Mouse (Mus musculus): ENCODE measurements around the gene Vsig8. TPM values are rescaled to one million over a fixed set of nuclear protein-coding genes. Genes with fewer than 3 reads are reported as not detected.

Gene Vsig8
- not detected in 2 replicates for total RNA-seq (2017)

DNA sequence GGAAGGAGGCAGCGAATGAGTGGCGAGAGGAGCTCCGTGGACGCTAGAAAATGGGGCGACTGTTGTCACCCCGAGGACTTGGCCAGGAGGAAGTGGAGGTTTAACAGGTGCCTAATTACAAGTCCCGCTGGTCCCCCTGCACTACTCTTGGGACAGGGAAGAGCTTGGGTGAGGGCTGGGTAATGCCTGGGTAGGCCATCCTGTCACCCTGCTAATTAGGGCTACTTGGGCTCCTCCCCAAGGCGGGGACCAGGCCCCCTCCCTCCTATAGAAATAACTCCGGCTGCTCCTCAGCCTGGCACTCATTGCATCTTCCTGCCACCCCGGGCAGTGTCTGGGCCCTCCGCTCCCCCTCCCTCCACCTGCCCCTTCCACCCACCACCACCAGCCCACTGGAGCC lies at the start of gene Vsig8:
Gene Vsig8 (plus strand): TSS at position 301 of the 400 bp plus-strand sequence.
- ATAC-seq (replicated peaks in 1 of 2; ENCODE audit: insufficient read depth in 1 of 2, low FRiP score in 2 of 2, low TSS enrichment in 1 of 2, low read depth in 1 of 2, poor library complexity in 2 of 2, severe bottlenecking in 2 of 2) = no peak

DNA sequence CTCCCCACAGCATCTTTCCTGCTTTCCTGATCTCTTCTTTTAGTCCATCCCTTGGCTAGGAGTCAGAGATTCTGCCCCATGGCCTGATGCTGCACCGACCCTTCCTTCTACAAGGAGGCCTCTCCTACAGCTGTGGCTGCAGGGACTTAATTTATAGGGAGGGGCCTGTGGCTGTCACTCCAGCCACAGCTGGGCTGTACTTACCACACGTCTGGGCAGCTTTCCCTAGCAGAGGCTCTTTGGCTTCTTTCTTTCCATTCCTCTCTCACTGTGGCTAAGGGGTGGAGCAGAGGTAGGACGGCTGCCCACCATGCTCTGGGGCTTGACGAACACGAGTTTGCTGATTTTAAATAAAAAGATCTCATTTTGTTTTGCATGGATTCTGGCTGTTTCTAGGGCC lies 48.7 kb upstream of the Vsig8 start:
- peak; percentile 26 to 57 for ATAC-seq (replicated peaks in 1 of 2; ENCODE audit: insufficient read depth in 1 of 2, low FRiP score in 2 of 2, low TSS enrichment in 1 of 2, low read depth in 1 of 2, poor library complexity in 2 of 2, severe bottlenecking in 2 of 2)

DNA sequence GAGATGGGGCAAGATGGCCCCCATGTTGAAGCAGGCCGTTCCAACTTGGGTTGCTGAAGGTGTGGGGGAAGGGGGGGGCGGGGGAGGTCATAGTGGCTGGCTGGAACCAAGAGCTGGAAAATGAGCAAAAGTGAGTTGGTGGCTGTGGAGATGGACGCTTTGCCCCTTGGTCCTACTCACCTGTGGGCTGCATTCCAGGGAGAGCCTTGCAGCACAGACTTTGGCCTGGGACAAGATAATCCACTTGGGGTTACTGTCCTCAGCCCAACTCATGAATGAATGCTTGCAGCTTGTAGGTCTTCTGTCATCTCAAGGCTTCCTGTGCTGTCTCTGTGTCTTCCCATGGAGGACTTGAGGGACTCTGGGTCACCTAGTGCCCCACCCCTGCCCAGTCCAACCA lies 48.0 kb upstream of the Vsig8 start:
- ATAC-seq (replicated peaks in 1 of 2; ENCODE audit: insufficient read depth in 1 of 2, low FRiP score in 2 of 2, low TSS enrichment in 1 of 2, low read depth in 1 of 2, poor library complexity in 2 of 2, severe bottlenecking in 2 of 2) = no peak

DNA sequence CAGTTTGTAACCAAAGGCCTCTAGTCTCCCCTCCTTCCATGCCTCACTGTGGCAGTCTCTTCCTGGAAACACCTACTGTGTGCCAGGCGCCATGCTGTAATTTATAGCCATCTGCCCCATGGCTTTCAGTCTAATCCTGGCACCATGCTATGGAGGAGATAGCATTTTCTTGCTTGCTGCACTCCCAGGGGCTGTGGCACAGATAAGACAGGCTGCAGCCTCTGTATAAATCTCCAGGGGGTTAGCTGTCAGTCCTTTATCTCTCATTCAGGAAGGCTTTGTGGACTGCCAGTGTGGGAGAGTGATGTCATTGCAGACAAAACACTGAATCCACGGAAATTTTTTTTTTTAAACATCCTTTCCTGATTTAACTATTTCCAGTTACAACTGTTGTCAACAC lies 47.6 kb upstream of the Vsig8 start:
- no peak for ATAC-seq (replicated peaks in 1 of 2; ENCODE audit: insufficient read depth in 1 of 2, low FRiP score in 2 of 2, low TSS enrichment in 1 of 2, low read depth in 1 of 2, poor library complexity in 2 of 2, severe bottlenecking in 2 of 2)

DNA sequence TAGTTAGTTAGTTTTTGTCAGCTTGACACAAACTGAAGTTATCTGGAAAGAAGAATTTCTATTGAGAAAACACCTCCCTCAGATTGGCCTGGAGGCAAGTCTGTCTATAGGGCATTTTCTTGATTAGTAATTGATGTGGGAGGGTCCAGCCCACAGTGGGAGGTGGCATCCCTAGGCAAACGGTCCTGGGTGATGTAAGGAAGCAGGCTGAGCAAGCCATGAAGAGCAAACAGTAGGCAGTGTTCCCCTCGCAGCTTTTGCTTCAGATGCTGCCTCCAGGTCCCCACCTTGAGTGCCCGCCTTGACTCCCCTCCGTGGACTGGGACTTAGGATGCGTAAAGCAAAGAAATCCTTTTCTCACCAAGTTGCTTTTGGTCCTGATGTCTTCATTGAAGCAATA lies 46.5 kb upstream of the Vsig8 start:
- no peak for ATAC-seq (replicated peaks in 1 of 2; ENCODE audit: insufficient read depth in 1 of 2, low FRiP score in 2 of 2, low TSS enrichment in 1 of 2, low read depth in 1 of 2, poor library complexity in 2 of 2, severe bottlenecking in 2 of 2)

DNA sequence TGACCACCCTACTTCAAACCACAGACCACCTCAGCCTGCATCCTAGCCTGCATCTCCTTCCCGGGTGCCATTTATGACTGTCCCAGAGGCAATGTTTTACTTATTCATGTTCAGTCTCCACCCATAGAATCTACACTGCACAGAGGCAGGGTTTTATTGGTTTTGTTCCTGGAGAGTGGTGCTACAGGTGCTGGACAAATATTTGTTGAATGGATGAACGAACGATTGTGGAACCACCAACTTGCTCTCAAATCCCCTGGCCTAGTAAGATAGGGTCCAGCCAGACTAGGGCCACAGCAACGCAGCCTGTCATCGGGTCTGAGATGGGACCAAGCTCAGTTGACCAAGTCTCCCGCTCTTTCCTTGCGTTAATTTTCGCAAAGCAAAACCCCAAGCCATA lies 45.8 kb upstream of the Vsig8 start:
- ATAC-seq (replicated peaks in 1 of 2; ENCODE audit: insufficient read depth in 1 of 2, low FRiP score in 2 of 2, low TSS enrichment in 1 of 2, low read depth in 1 of 2, poor library complexity in 2 of 2, severe bottlenecking in 2 of 2) = no peak

DNA sequence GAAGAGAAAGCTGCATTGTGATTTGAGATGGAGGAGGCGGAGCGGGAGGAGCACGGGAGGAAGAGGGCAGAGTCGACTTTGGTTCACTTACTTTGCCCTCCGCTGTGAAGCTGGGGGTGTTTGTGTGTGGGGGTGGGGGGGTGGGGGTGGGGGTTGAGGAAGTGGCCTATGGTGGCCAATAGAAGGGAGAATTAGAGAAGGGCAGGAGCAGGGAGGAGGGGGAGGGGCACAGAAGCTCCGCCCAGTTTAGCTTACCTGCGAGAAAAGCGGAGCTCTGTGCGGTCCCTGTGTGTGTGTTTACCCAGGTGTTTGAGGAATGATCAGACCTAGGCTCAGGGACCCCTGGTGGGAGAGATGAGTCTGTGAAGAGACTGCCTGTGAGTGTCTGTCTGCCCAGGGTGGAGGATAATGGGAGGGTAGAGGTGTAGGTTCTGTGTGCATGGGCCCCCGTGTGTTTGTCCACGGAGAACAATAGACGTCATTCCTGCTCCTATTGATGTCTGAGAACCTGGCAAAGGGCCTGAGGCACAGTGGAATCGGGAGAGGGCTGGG lies 45.2 kb upstream of the Vsig8 start:
- no peak for ATAC-seq (replicated peaks in 1 of 2; ENCODE audit: insufficient read depth in 1 of 2, low FRiP score in 2 of 2, low TSS enrichment in 1 of 2, low read depth in 1 of 2, poor library complexity in 2 of 2, severe bottlenecking in 2 of 2)

DNA sequence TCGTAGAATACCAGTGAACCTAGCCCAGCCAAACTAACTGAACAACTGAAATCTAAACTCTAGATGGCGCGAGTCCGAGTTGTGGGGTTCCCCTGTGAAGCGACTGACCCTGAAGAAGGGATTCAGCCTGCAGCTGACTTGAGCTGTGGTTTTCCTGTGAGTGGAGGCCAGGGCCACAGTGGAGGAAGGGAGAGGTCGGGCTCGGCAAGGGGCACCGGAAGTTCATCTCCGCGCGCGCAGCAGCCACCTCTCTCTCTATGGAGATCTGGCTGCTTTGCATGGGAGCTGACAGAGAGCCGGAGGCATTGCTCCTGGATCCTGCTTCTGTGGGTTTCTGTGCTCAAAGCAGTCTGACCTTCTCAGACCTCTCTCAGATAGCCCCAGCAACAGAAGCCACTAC lies 42.8 kb upstream of the Vsig8 start:
- ATAC-seq (replicated peaks in 1 of 2; ENCODE audit: insufficient read depth in 1 of 2, low FRiP score in 2 of 2, low TSS enrichment in 1 of 2, low read depth in 1 of 2, poor library complexity in 2 of 2, severe bottlenecking in 2 of 2) = peak; percentile 70 to 77

DNA sequence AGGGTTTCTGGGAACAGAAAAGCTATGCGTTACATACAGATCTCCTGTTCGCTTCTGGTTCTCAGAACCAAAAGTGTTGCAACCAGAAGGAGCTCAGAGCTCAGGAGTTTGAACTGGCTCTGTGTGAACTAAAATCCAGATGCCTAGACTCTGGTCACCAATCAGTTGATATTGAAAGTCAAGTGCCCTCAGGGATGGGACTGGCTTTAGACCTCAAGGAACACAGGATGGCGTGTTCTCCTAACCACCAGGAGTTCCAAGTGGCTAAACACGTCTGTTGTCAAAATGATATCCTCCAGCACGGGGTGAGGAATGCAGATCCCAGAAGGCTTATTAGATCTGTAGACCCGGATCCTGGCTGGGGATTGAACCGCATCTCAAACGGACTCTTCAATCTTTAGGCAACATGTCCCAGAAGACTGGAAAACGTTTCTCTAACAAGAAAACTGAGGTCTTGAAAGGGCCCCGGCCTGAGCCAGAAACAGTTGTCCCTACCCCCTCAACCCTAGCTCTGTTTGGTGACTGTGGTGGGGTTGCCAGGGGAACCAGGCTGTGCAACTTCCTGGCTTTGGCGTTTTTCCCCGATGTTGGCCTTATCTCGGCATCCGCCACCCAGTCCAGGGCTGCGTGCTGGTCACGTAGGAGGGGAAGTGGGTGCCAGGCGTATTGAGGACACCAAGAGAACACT lies 42.1 kb upstream of the Vsig8 start:
- peak; percentile 86 to 89 for ATAC-seq (replicated peaks in 1 of 2; ENCODE audit: insufficient read depth in 1 of 2, low FRiP score in 2 of 2, low TSS enrichment in 1 of 2, low read depth in 1 of 2, poor library complexity in 2 of 2, severe bottlenecking in 2 of 2)

DNA sequence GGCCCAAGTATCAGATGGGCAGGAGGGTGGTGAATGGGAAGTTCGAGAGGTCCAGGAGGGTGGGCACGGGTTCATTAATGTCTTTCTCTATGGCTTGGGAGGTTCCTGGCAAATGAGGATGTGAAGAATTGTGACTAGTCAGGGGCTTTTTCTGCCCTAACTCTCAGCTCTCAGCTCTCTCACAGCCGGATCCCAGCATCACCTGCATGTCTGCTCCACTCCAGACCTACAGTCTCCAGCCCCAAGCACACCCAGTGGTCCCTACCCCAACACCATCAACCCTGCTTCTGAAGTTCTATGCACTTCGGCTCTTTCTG lies 41.6 kb upstream of the Vsig8 start:
- ATAC-seq (replicated peaks in 1 of 2; ENCODE audit: insufficient read depth in 1 of 2, low FRiP score in 2 of 2, low TSS enrichment in 1 of 2, low read depth in 1 of 2, poor library complexity in 2 of 2, severe bottlenecking in 2 of 2) = no peak; a peak in 1 of 4 replicates

DNA sequence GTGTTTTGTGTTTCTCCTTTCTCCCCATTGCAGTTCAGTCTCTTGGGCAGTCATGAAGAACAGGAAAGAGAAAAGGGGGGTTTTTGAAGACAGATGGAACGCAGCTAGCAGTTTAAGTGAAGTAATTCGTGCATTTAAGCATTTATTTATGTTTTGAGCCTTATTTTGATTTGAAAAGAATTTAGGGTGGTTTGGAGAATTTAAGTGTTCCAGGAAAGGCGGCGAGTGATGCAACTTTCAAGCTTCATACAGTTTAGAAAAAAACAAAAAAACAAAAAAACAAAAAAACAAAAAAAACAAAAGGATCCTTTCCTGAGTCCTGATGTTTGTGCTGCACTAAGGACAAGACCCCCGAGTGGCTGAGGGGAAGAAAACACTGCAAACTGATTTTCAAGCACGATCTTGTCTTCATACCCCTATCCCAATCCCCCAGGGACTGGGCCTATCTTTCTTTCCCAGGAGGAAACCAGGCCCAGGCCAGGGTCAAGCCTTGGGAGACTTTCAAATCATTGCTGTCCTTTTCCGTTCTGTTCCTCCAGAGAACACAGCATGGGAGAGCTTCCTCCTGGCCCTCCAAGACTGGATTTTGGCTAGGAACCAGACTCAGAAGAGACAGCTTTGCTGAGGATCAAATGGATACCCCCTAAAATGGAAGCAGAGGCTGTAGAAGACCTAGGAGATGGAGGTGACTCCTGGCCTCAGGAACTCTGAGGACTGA lies 41.0 kb upstream of the Vsig8 start:
- ATAC-seq (replicated peaks in 1 of 2; ENCODE audit: insufficient read depth in 1 of 2, low FRiP score in 2 of 2, low TSS enrichment in 1 of 2, low read depth in 1 of 2, poor library complexity in 2 of 2, severe bottlenecking in 2 of 2) = no peak

DNA sequence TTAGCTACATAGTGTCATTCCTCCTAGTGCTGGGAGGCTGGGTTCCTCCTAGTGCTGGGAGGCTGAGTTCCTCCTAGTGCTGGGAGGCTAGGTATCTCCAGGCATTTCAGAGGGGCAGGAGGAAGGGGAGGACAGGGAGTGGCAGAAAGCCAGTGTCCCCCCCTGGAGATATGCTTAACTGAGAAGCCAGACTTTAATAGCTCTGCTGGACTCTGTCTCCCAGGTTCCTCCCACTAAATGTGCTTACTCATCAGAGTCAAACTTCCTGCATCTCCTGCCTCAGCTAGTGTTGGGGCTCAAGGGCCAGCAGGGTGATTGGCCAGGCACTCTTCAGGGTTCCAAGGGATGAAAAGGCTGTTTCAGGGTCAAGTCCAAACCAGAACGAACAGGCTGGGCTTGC lies 40.3 kb upstream of the Vsig8 start:
- no peak for ATAC-seq (replicated peaks in 1 of 2; ENCODE audit: insufficient read depth in 1 of 2, low FRiP score in 2 of 2, low TSS enrichment in 1 of 2, low read depth in 1 of 2, poor library complexity in 2 of 2, severe bottlenecking in 2 of 2)

DNA sequence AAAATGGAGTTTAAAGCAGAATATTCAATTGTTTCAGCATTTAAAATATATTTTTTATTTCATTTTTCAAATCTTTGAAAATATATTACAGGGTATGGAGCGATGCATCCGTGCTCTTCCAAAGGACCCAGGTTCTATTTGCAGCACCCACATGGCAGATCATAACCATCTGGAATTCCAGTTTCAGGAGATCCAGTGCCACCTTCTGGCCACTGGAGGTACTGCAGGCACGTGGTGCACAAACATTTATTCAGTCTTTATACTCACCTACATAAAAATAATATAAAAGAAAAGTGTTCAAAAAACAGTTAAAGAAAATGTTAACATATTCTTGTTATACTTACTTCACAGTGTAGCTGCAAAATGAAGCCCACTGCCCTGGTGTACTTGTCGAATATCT lies 37.7 kb upstream of the Vsig8 start:
- ATAC-seq (replicated peaks in 1 of 2; ENCODE audit: insufficient read depth in 1 of 2, low FRiP score in 2 of 2, low TSS enrichment in 1 of 2, low read depth in 1 of 2, poor library complexity in 2 of 2, severe bottlenecking in 2 of 2) = no peak

DNA sequence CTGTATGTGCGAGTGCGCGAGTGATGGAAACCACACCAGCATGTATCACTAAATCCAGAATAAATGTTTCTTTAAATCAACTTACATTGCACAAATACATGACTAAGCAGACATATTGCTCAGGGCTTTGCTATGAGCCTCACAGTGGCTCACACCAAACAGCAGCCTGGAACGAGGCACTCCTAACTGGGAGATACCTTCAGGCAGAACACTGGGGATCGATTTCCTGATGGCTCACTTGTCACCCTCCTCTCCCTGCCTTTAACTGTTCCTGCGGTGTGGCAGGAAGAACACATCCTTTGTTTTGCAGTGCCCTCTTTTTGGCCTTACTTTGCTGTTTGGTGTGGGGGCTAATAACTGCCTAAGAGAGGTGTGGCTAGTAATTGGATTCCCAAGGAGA lies 36.1 kb upstream of the Vsig8 start:
- ATAC-seq (replicated peaks in 1 of 2; ENCODE audit: insufficient read depth in 1 of 2, low FRiP score in 2 of 2, low TSS enrichment in 1 of 2, low read depth in 1 of 2, poor library complexity in 2 of 2, severe bottlenecking in 2 of 2) = no peak

DNA sequence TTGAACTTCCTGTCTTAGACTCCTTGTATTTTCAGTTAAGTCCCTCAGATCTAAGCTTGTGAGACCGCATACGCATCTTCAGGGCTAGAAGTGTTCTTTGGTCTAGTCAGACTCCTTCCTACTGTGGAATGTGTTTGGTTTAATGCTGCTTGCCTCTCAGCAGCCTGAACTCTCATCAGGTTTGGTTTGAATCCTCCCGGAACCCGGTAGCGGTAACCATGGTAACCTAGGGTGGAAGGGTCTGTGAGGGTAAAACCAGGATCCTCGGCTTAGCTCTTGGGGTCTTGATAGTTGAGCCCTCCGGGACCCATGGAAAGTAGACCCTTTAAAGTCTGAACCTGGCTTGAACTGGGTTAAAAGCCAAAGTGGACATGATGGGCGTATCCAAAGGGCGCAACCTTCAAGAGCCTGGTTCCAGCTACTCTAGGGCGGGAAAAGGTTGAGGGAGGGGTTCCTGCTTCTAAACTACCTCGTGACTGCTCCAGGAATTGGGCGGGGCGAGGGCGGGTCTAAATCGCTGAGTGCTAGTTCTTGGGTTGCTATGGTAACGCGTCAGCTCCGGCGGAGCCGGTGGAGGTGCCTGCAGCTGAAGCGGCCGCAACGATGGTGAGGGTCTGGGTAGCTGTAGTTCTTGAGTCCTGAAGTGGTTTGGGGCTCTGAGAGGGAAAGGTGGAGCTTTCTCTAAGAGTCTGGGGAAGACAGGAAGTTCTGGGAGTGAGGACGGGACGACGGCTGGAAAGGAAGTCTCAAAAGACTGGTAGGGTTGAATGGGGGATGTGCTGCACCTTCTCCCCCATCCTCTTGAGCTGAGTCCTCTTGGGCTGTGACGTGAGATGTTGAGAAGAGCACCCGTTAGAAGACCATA lies 34.9 kb upstream of the Vsig8 start, which contains the start of gene Cfap45:
Gene Cfap45 (plus strand): TSS at position 226 of the 865 bp plus-strand sequence.
- peak; percentile 51 to 59 for ATAC-seq (replicated peaks in 1 of 2; ENCODE audit: insufficient read depth in 1 of 2, low FRiP score in 2 of 2, low TSS enrichment in 1 of 2, low read depth in 1 of 2, poor library complexity in 2 of 2, severe bottlenecking in 2 of 2)

DNA sequence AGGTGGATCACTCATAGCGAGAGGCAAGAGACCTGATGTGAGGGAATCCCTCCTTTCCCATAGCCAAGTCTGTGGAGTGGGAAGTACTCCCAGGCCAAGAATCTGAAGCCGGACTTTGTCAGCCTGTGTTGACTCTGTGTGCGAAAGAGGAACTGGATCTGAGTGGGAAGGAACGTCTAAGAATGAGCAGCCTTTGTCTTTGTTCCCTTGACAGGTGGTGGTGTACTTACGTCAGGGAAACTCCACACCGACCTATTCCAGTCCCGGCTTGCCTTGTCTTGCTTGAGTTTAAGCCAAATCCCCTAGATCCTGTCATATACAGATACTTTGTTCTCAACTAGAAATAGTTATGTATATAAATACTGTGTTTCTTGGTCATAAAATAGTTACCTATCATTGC lies 33.2 kb upstream of the Vsig8 start:
- ATAC-seq (replicated peaks in 1 of 2; ENCODE audit: insufficient read depth in 1 of 2, low FRiP score in 2 of 2, low TSS enrichment in 1 of 2, low read depth in 1 of 2, poor library complexity in 2 of 2, severe bottlenecking in 2 of 2) = peak; percentile 8 to 18; a peak in 3 of 4 replicates

DNA sequence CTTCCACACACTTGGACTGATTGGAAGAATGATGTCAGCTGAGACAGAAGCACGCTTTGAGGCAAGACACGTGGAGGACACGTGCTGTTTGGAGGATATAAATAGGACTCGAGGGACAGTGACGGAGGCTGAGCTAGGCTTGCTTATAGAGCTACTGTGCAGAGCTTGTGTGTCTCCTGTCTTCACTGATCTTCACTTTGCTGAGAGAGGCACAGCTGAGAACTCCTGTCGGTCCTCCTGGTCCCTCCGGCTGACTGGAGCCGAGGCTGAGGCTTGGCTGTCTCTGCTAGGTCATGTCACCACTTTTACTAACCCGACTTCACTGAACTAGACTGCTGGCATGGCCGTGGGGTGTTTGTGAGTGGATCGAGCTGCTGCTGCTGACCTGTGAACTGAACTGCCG lies 32.0 kb upstream of the Vsig8 start:
- ATAC-seq (replicated peaks in 1 of 2; ENCODE audit: insufficient read depth in 1 of 2, low FRiP score in 2 of 2, low TSS enrichment in 1 of 2, low read depth in 1 of 2, poor library complexity in 2 of 2, severe bottlenecking in 2 of 2) = no peak

Data from hematopoietic stem cell, adult 5-6 weeks (primary cell).